In the genomic region with DNA sequence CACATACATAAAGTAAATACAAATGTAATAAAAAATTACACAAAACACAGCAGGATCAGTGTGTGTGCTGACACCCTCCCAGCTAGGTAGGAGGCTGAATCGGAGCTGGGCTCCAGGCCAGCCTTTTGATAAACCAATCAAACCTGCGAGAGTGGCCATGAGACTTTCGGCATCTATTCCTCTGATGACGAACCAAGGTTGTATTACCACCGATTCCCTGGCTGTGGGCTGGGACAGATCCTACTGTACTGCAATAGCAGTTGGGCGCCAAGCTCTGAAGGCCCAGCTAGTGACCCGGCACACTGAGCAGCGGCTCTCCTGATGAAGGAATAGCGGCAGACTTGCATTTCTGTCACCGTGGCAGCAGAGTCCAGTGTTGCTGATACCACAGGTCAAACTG, we compare ENCODE assay signal across 29 mouse cellular contexts. TPM values are rescaled to one million over a fixed set of nuclear protein-coding genes. Genes with fewer than 3 reads are reported as not detected.
DNase-seq lines count a peak whose midpoint lies in the region; ATAC-seq lines count a peak whose summit lies in the region.
"Had no signal": no experiment of that assay in that cellular context is flagged by ENCODE, and none has a peak within 500 bp of the region (broad histone marks: within the 10 kb centered on the region; RNA-seq: fewer than 3 reads in every experiment).

No protein-coding gene starts in this region.

- no peak overlapping the region for H3K4me3 ChIP-seq in embryonic facial prominence, embryonic 14.5 days (ENCODE audit: low read depth, low read length)
- H3K4me3 ChIP-seq in embryonic facial prominence, embryonic 10.5 days: no peak overlapping the region
- no peak overlapping the region for H3K4me3 ChIP-seq in stomach, embryonic 16.5 days (replicated peaks; ENCODE audit: low read length)
- H3K4me3 ChIP-seq in midbrain, embryonic 11.5 days (ENCODE audit: low read depth, low read length): no peak overlapping the region
- H3K4me3 ChIP-seq: forebrain, embryonic 13.5 days; heart, embryonic 12.5 days; hindbrain, embryonic 10.5 days; kidney, embryonic 15.5 days; liver, embryonic 15.5 days; myocyte; neural tube, embryonic 13.5 days had no signal

- ATAC-seq in embryonic facial prominence, embryonic 14.5 days (ENCODE audit: low read depth): 0 out of 2 replicates have a peak, but pooled peaks have one; percentile 16
- peak; percentile 30; the same call in 1 of the 2 replicates for ATAC-seq in stomach, embryonic 16.5 days (ENCODE audit: insufficient read depth, low FRiP score)
- ATAC-seq in midbrain, embryonic 11.5 days (ENCODE audit: low FRiP score): no peak
- ATAC-seq: CD4-positive, CD25-positive, alpha-beta regulatory T cell, adult 4 months; forebrain, embryonic 13.5 days; hindbrain, postnatal 0 days; lung, postnatal 0 days; midbrain, embryonic 16.5 days had no signal

- intact Hi-C loops in heart, postnatal 14 days (cut with DNase I): no loop called here

- H3K27me3 ChIP-seq in embryonic facial prominence, embryonic 14.5 days (replicated peaks; ENCODE audit: control insufficient read depth, insufficient read depth, low read length): no peaks in the 10 kb centered on the region
- no peaks in the 10 kb centered on the region for H3K27me3 ChIP-seq in embryonic facial prominence, embryonic 10.5 days (replicated peaks; ENCODE audit: low read depth, poor library complexity, severe bottlenecking)
- H3K27me3 ChIP-seq in stomach, embryonic 16.5 days (ENCODE audit: control insufficient read depth, insufficient read depth, low read length): no peaks in the 10 kb centered on the region
- no peaks in the 10 kb centered on the region for H3K27me3 ChIP-seq in midbrain, embryonic 11.5 days (ENCODE audit: control insufficient read depth, insufficient read depth, low read length)
- H3K27me3 ChIP-seq: forebrain, embryonic 13.5 days; heart, embryonic 12.5 days; kidney, embryonic 15.5 days; liver, embryonic 15.5 days; neural tube, embryonic 13.5 days had no signal

- WGBS in embryonic facial prominence, embryonic 14.5 days: 63% methylated on average over 10 of the region's 10 CpGs
- 82% methylated on average over 10 of the region's 10 CpGs for WGBS in embryonic facial prominence, embryonic 10.5 days
- 58% methylated on average over 10 of the region's 10 CpGs for WGBS in stomach, embryonic 16.5 days
- WGBS in midbrain, embryonic 11.5 days: 81% methylated on average over 10 of the region's 10 CpGs

- H3K9me3 ChIP-seq in embryonic facial prominence, embryonic 14.5 days (ENCODE audit: control insufficient read depth, low read length): no peaks in the 10 kb centered on the region
- no peaks in the 10 kb centered on the region for H3K9me3 ChIP-seq in embryonic facial prominence, embryonic 10.5 days
- H3K9me3 ChIP-seq in stomach, embryonic 16.5 days (replicated peaks; ENCODE audit: control insufficient read depth, low read length): no peaks in the 10 kb centered on the region
- H3K9me3 ChIP-seq in midbrain, embryonic 11.5 days (ENCODE audit: control insufficient read depth, low read length): no peaks in the 10 kb centered on the region
- H3K9me3 ChIP-seq: forebrain, embryonic 13.5 days; heart, embryonic 12.5 days; hindbrain, embryonic 10.5 days; kidney, embryonic 15.5 days; liver, embryonic 15.5 days; neural tube, embryonic 13.5 days had no signal

- no peak overlapping the region for H3K27ac ChIP-seq in embryonic facial prominence, embryonic 14.5 days (replicated peaks; ENCODE audit: low read depth, low read length)
- no peak overlapping the region for H3K27ac ChIP-seq in embryonic facial prominence, embryonic 10.5 days (replicated peaks)
- no peak overlapping the region for H3K27ac ChIP-seq in stomach, embryonic 16.5 days (ENCODE audit: low read length)
- no peak overlapping the region for H3K27ac ChIP-seq in midbrain, embryonic 11.5 days (ENCODE audit: low read depth, low read length)
- H3K27ac ChIP-seq: forebrain, embryonic 13.5 days; hindbrain, embryonic 10.5 days; hindbrain, postnatal 0 days; kidney, embryonic 15.5 days; liver, embryonic 15.5 days; macrophage; neural tube, embryonic 13.5 days had no signal

- H3K4me2 ChIP-seq in embryonic facial prominence, embryonic 14.5 days (ENCODE audit: low read depth, low read length): no peak overlapping the region
- no peak overlapping the region for H3K4me2 ChIP-seq in stomach, embryonic 16.5 days (ENCODE audit: low read depth, low read length)
- H3K4me2 ChIP-seq in midbrain, embryonic 11.5 days: no peak overlapping the region
- H3K4me2 ChIP-seq: forebrain, embryonic 13.5 days; heart, embryonic 12.5 days; kidney, embryonic 15.5 days; liver, embryonic 15.5 days; neural tube, embryonic 13.5 days had no signal

- no peak for DNase-seq in embryonic facial prominence, embryonic 14.5 days (ENCODE audit: low spot score)
- DNase-seq in embryonic facial prominence, embryonic 10.5 days (ENCODE audit: low spot score): no peak
- peak; percentile 44 for DNase-seq in heart, postnatal 4 days
- no peak for DNase-seq in heart, postnatal 14 days
- DNase-seq in adrenal gland, postnatal 14 days: peak; percentile 72
- no peak for DNase-seq in midbrain, embryonic 11.5 days (ENCODE audit: low spot score, missing footprints)
- DNase-seq: cerebellum, adult 11 months; kidney, adult 11 months; kidney, postnatal 36 days; layer of hippocampus, adult 9-11 months had no signal

- no peak overlapping the region for H3K9ac ChIP-seq in embryonic facial prominence, embryonic 14.5 days (ENCODE audit: low read depth, low read length)
- H3K9ac ChIP-seq in stomach, embryonic 16.5 days (ENCODE audit: low read length): no peak overlapping the region
- H3K9ac ChIP-seq in midbrain, embryonic 11.5 days (ENCODE audit: low read length): no peak overlapping the region
- H3K9ac ChIP-seq: forebrain, embryonic 13.5 days; heart, embryonic 12.5 days; kidney, embryonic 15.5 days; liver, embryonic 15.5 days; neural tube, embryonic 13.5 days had no signal

- H3K36me3 ChIP-seq in embryonic facial prominence, embryonic 14.5 days (ENCODE audit: control insufficient read depth, insufficient read depth, low read length): peaks cover 22% of the 10 kb centered on the region
- H3K36me3 ChIP-seq in embryonic facial prominence, embryonic 10.5 days (replicated peaks): peaks cover 24% of the 10 kb centered on the region
- peaks cover 9% of the 10 kb centered on the region; the same call in 1 of the 2 replicates for H3K36me3 ChIP-seq in stomach, embryonic 16.5 days (ENCODE audit: control insufficient read depth, insufficient read depth, low read length)
- peaks cover under 1% of the 10 kb centered on the region; the same call in 1 of the 2 replicates for H3K36me3 ChIP-seq in midbrain, embryonic 11.5 days (ENCODE audit: control insufficient read depth, insufficient read depth, low read length)

- no peaks in the 10 kb centered on the region for H3K4me1 ChIP-seq in embryonic facial prominence, embryonic 14.5 days (ENCODE audit: control insufficient read depth, insufficient read depth, low read length)
- H3K4me1 ChIP-seq in embryonic facial prominence, embryonic 10.5 days: no peaks in the 10 kb centered on the region
- no peaks in the 10 kb centered on the region for H3K4me1 ChIP-seq in stomach, embryonic 16.5 days (ENCODE audit: control insufficient read depth, insufficient read depth, low read length)
- H3K4me1 ChIP-seq in midbrain, embryonic 11.5 days (ENCODE audit: control insufficient read depth, insufficient read depth, low read length): no peaks in the 10 kb centered on the region
- H3K4me1 ChIP-seq: forebrain, embryonic 13.5 days; hindbrain, embryonic 10.5 days; kidney, embryonic 15.5 days; liver, embryonic 15.5 days; neural tube, embryonic 13.5 days had no signal

RNA-seq across cellular contexts. Expression of gene Crygn, which starts 40.8 kb away (rescaled TPM):
- polyA plus RNA-seq in embryonic facial prominence, embryonic 14.5 days (2014; fragmentation: Nextera tagmentation; extraction: Ambion mirVana): 4.1 TPM in 1 of 2 replicates, not detected in the other
- polyA plus RNA-seq in embryonic facial prominence, embryonic 10.5 days (2016; fragmentation: Nextera tagmentation; extraction: Ambion mirVana): 0.40 and 1.8 TPM in 2 replicates
- total RNA-seq in heart, postnatal 4 days (2021): not detected
- total RNA-seq in heart, postnatal 14 days (2021): 1 to 10 TPM in 1 of 2 experiments, not detected in 1; 2.8 TPM
- 2.6 and 2.9 TPM in 2 replicates for total RNA-seq in adrenal gland, postnatal 14 days (2021)
- polyA plus RNA-seq in stomach, embryonic 16.5 days (2015; fragmentation: Nextera tagmentation; extraction: Ambion mirVana): 2.7 and 2.9 TPM in 2 replicates
- polyA plus RNA-seq in midbrain, embryonic 11.5 days (2014; fragmentation: Nextera tagmentation; extraction: Ambion mirVana): 0.68 and 1.2 TPM in 2 replicates
- total RNA-seq: gastrocnemius, adult 18-20 months; gastrocnemius, postnatal 4 days; hindbrain, postnatal 0 days; left cerebral cortex, adult 18-20 months; left cerebral cortex, postnatal 25 days had no signal
- polyA plus RNA-seq: embryonic facial prominence, embryonic 11.5 days; forebrain, embryonic 13.5 days; liver, embryonic 15.5 days; macrophage; myocyte; testis, adult 2 months had no signal

RNA-seq across cellular contexts. Expression of gene Rheb, which starts 43.8 kb away (rescaled TPM):
- polyA plus RNA-seq in embryonic facial prominence, embryonic 14.5 days (2014; fragmentation: Nextera tagmentation; extraction: Ambion mirVana): 198 and 207 TPM in 2 replicates
- polyA plus RNA-seq in embryonic facial prominence, embryonic 10.5 days (2016; fragmentation: Nextera tagmentation; extraction: Ambion mirVana): 169 and 178 TPM in 2 replicates
- total RNA-seq in heart, postnatal 4 days (2021): 100 to 1,000 TPM in 1 of 2 experiments, 10 to 100 TPM in 1; 99.3 to 100 TPM
- 10 to 100 TPM; 71.6 to 78.1 TPM for total RNA-seq in heart, postnatal 14 days (2021)
- total RNA-seq in adrenal gland, postnatal 14 days (2021): 68.6 and 76.1 TPM in 2 replicates
- 218 and 227 TPM in 2 replicates for polyA plus RNA-seq in stomach, embryonic 16.5 days (2015; fragmentation: Nextera tagmentation; extraction: Ambion mirVana)
- 207 and 224 TPM in 2 replicates for polyA plus RNA-seq in midbrain, embryonic 11.5 days (2014; fragmentation: Nextera tagmentation; extraction: Ambion mirVana)

Comparison
In these comparisons a context has a peak if more than half of its experiments do, and no peak if none do; other contexts are left out.
1. DNase-seq: peak in heart, postnatal 4 days (single experiment) and adrenal gland, postnatal 14 days (single experiment); none in embryonic facial prominence, embryonic 14.5 days (single experiment), embryonic facial prominence, embryonic 10.5 days (single experiment), heart, postnatal 14 days (0 of 2) and midbrain, embryonic 11.5 days (single experiment).